ENCODE assay signal across 11 mouse cellular contexts in the genomic region with DNA sequence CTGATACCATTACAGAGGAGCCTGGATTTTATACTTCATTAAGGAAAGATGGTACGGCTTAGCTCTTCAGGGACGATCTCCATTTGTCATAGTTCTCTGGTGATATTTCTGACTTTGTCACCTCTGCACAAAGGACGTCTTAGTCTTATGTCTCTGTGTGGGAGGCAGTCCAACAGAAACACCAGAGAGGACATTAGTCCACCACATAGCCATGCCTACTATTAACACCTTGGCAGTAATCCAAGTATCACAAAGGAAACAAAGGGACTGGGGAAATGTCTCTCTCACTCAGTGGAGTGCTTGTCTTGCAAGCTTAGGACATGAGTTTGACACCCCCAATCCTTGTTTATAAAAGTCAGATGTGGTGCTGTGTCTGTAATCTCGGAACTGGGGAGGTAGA.
A peak's percentile ranks its signal among the peaks of the same experiment; 100 is the strongest.
DNase-seq lines count a peak whose midpoint lies in the region; ATAC-seq and TF ChIP-seq lines count a peak whose summit lies in the region.
"Had no signal": no experiment of that assay in that cellular context is flagged by ENCODE, and none has a peak within 500 bp of the region (broad histone marks: within the 10 kb centered on the region; RNA-seq: fewer than 3 reads in every experiment).

No protein-coding gene starts in this region.

- no peak overlapping the region for H3K9ac ChIP-seq in heart, embryonic 14.5 days (ENCODE audit: low read length)
- no peak overlapping the region for H3K9ac ChIP-seq in liver, adult 2 months (ENCODE audit: low read depth, low read length)
- H3K9ac ChIP-seq in liver, postnatal 0 days (replicated peaks), result no peak overlapping the region
- H3K9ac ChIP-seq: embryonic facial prominence, embryonic 15.5 days had no signal

- no peaks in the 10 kb centered on the region for H3K79me2 ChIP-seq in liver, adult 2 months (ENCODE audit: control insufficient read depth, insufficient read depth, low read length)

- intact Hi-C loops in heart, postnatal 36 days (cut with DNase I), result no loop called here
- intact Hi-C loops in gastrocnemius, postnatal 14 days (cut with DNase I; ENCODE audit: low total_unique reads), result no loop called here

- peak; percentile 54 for ATAC-seq in heart, embryonic 14.5 days (ENCODE audit: insufficient number of reproducible peaks, insufficient read depth, low FRiP score, low read depth)
- peak; percentile 24; the same call in 1 of the 2 replicates for ATAC-seq in liver, postnatal 0 days

- H3K4me1 ChIP-seq in heart, embryonic 14.5 days (ENCODE audit: control insufficient read depth in 2 of 2, insufficient read depth in 2 of 2, low read length in 2 of 2), result peaks cover 17 to 22% of the 10 kb centered on the region in 2 experiments
- H3K4me1 ChIP-seq in liver, adult 2 months (ENCODE audit: control insufficient read depth, insufficient read depth, low read length), result no peaks in the 10 kb centered on the region
- peaks cover 17% of the 10 kb centered on the region for H3K4me1 ChIP-seq in liver, postnatal 0 days (ENCODE audit: insufficient read depth)
- H3K4me1 ChIP-seq: embryonic facial prominence, embryonic 15.5 days had no signal

- TF ChIP-seq CTCF in liver, adult 2 months (IDR thresholded peaks at IDR 0.05; ENCODE audit: low read depth, low read length), result no peak
- TF ChIP-seq CTCF in liver, postnatal 0 days (IDR thresholded peaks at IDR 0.05; ENCODE audit: low read depth), result no peak

- H3K9me3 ChIP-seq in heart, embryonic 14.5 days (ENCODE audit: control insufficient read depth, low read length), result no peaks in the 10 kb centered on the region
- H3K9me3 ChIP-seq in liver, postnatal 0 days (ENCODE audit: low read length), result no peaks in the 10 kb centered on the region
- H3K9me3 ChIP-seq: embryonic facial prominence, embryonic 15.5 days had no signal

- TF ChIP-seq EP300 in liver, postnatal 0 days (IDR thresholded peaks at IDR 0.05; ENCODE audit: low read depth), result no peak

- no peaks in the 10 kb centered on the region for H3K27me3 ChIP-seq in heart, embryonic 14.5 days (ENCODE audit: control insufficient read depth, insufficient read depth, low read length)
- H3K27me3 ChIP-seq in liver, adult 2 months (ENCODE audit: control insufficient read depth, insufficient read depth, low read length), result no peaks in the 10 kb centered on the region
- H3K27me3 ChIP-seq in liver, postnatal 0 days (ENCODE audit: insufficient read depth, low read length), result no peaks in the 10 kb centered on the region
- H3K27me3 ChIP-seq: embryonic facial prominence, embryonic 15.5 days had no signal

- H3K36me3 ChIP-seq in heart, embryonic 14.5 days (ENCODE audit: control insufficient read depth, insufficient read depth, low read length), result peaks cover 49% of the 10 kb centered on the region
- no peaks in the 10 kb centered on the region for H3K36me3 ChIP-seq in liver, adult 2 months (ENCODE audit: control insufficient read depth, insufficient read depth, low read length)
- no peaks in the 10 kb centered on the region for H3K36me3 ChIP-seq in liver, postnatal 0 days (replicated peaks; ENCODE audit: insufficient read depth, low read length)

- no peak overlapping the region for H3K4me2 ChIP-seq in heart, embryonic 14.5 days (ENCODE audit: low read length)
- no peak overlapping the region for H3K4me2 ChIP-seq in liver, postnatal 0 days (ENCODE audit: low read depth, low read length)
- H3K4me2 ChIP-seq: embryonic facial prominence, embryonic 15.5 days had no signal

- H3K4me3 ChIP-seq in heart, embryonic 14.5 days (ENCODE audit: control insufficient read depth in 1 of 2, insufficient read depth in 1 of 2, low read depth in 1 of 2, low read length in 2 of 2), result no peak overlapping the region
- H3K4me3 ChIP-seq in liver, adult 2 months (ENCODE audit: insufficient read depth, low read depth, low read length), result no peak overlapping the region
- H3K4me3 ChIP-seq in liver, postnatal 0 days (ENCODE audit: low read depth, low read length), result no peak overlapping the region
- H3K4me3 ChIP-seq: embryonic facial prominence, embryonic 15.5 days had no signal

- DNase-seq in heart, postnatal 36 days, result no peak
- peak; percentile 4 for DNase-seq in liver, adult 2 months (ENCODE audit: extremely low read depth, low read depth, low spot score)
- DNase-seq in liver, result no peak
- peak; percentile 7 for DNase-seq in fat pad, adult 2 months (ENCODE audit: extremely low read depth, low read depth, low spot score)
- DNase-seq in liver, postnatal 0 days, result no peak
- no peak for DNase-seq in gastrocnemius, postnatal 14 days
- DNase-seq in adrenal gland, postnatal 4 days (ENCODE audit: low spot score in 2 of 2), result no peak
- DNase-seq: cerebellum, adult 9-11 months; thymus, postnatal 25 days had no signal

- WGBS in heart, embryonic 14.5 days, result 27% methylated on average over 4 of the region's 4 CpGs
- WGBS in liver, adult 2 months, result 59% methylated on average over 4 of the region's 4 CpGs
- WGBS in liver, postnatal 0 days (ENCODE audit: insufficient replicate concordance), result 74% methylated on average over 4 of the region's 4 CpGs

- TF ChIP-seq POLR2A in liver, adult 2 months (IDR thresholded peaks at IDR 0.05; ENCODE audit: extremely low read depth, insufficient read depth, low read length), result no peak

- H3K27ac ChIP-seq in heart, embryonic 14.5 days (replicated peaks in 1 of 2; ENCODE audit: control insufficient read depth in 1 of 2, insufficient read depth in 1 of 2, low read depth in 2 of 2, low read length in 2 of 2), result peak overlapping the region; percentile 6 to 10; a peak in 2 of 4 replicates
- H3K27ac ChIP-seq in liver, adult 2 months (replicated peaks; ENCODE audit: insufficient read depth, low read depth, low read length), result no peak overlapping the region
- H3K27ac ChIP-seq in liver, postnatal 0 days (ENCODE audit: low read depth), result no peak overlapping the region

Comparison
In these comparisons a context has a peak if more than half of its experiments do, and no peak if none do; other contexts are left out.
1. DNase-seq: peak in liver, adult 2 months (single experiment) and fat pad, adult 2 months (single experiment); none in heart, postnatal 36 days (0 of 2), liver (single experiment), liver, postnatal 0 days (single experiment), gastrocnemius, postnatal 14 days (single experiment) and adrenal gland, postnatal 4 days (0 of 2).
2. H3K27ac ChIP-seq: peak in heart, embryonic 14.5 days (2 of 2); none in liver, adult 2 months (single experiment) and liver, postnatal 0 days (single experiment).